Mouse (Mus musculus) urinary bladder, postnatal 10 days (tissue): Measurements from ENCODE around the gene Ascc2.

Experiments used
- DNase-seq: peaks from one replicate; pipeline ENCODE4 v3.0.0; 2022; ENCODE audit warnings: low spot score

Gene Ascc2

DNA sequence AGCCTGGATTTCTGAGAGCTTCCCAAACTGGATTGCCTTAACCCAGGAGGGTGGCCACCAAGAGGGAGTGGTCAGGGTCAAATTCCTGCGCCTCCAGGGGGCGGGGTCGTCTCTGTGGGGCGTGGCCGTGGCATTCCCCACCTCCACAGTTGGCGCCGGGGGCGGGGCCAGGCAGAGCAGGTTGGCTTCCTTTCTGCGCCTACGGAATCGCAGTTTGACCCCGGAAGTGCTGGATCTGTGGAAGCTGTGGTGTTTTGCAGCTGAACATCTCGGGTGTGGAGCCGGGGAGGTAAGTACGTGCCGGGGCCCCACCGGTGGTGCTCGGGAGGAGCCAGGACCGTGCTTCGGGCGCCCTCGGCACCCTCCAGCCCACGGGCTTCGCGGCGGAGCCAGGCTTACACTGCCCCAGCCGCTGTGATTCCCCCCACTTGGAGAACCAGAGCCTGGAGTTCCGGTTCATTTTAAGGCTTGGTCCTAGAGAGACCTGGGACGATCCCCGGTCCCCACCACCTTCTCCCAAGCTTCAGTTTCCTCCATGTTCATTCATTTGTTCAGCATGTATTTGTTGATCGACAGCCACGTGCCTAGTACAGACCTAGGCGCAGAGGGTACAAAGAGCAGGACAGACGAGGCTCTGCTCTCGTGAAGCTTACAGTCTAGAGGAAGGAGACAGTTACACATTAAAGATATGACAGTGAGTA, at the start of gene Ascc2:
Ascc2 (plus strand) TSS at position 214 of the 701 bp plus-strand sequence.
- DNase-seq: peak; percentile 91

DNA sequence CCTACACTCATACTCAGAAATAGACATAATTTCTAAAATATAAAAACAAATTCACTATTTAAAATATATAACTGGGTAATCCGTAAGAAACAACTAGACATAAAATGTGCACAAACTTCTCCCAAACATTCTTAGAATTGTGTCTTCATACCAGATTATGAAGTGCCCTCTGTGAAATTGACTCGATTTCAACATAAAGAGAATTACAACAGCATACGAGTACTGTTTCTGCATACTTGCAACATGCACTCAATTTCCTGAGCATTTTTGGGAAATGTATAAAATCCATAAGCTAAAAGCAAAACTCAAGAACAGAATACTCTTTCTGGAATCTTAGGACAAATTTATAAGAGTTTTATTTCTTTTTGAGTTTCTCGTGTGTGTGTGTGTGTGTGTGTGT, 45.7 kb upstream of the Ascc2 start:
- DNase-seq: no peak

DNA sequence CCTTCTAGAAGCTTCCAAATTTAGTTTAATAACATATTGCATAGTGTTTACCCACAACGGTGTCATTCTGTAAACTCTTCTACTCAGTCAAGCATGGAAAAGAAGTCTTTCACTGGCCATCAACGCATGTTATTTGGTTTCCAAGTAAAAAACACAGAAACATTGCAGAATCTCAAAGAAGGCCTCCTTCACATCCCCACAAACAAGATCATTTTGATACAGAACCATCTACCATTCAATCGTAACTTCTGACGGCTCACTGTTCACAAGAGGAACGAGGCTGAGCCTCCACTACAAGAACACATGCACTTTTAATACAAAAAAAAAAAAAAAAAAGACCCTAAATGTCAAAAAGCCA, 44.1 kb upstream of the Ascc2 start:
- DNase-seq: no peak

DNA sequence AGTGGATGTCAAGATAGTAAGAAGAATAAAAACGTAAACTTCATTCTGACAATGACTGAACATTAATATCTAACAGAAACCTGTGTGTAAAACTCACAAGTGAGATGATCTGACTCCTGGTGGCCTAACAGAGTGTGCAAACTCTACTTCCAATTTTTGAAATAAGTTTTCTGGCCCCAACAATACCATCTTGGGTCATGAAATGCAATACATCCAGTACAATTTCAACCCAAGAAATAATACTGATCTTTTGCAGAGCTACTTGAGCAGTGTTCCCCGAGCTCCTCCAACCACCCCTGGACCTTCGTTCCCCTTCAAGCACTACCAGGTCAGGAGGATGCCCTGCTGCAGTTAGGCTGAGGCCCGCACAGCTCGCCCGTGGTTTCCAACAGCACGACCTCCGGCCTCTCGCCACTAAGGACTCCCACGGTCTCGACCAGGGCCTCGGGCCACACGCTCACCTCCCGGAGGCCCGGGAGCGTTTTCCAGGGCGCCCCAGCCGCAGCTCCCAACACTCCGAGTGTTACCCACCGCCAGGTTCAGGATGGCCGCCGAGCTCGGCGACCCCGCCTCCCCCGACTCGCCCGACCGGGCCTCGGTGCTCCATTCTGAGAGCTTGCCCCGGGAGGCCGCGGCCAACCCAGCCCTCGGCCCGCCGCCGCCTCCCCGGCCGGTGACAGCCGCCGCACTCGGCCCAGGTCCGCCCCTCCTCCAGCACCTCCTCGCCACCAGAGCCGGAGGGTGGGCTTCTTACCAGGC, 43.5 kb upstream of the Ascc2 start:
- DNase-seq: peak; percentile 23

DNA sequence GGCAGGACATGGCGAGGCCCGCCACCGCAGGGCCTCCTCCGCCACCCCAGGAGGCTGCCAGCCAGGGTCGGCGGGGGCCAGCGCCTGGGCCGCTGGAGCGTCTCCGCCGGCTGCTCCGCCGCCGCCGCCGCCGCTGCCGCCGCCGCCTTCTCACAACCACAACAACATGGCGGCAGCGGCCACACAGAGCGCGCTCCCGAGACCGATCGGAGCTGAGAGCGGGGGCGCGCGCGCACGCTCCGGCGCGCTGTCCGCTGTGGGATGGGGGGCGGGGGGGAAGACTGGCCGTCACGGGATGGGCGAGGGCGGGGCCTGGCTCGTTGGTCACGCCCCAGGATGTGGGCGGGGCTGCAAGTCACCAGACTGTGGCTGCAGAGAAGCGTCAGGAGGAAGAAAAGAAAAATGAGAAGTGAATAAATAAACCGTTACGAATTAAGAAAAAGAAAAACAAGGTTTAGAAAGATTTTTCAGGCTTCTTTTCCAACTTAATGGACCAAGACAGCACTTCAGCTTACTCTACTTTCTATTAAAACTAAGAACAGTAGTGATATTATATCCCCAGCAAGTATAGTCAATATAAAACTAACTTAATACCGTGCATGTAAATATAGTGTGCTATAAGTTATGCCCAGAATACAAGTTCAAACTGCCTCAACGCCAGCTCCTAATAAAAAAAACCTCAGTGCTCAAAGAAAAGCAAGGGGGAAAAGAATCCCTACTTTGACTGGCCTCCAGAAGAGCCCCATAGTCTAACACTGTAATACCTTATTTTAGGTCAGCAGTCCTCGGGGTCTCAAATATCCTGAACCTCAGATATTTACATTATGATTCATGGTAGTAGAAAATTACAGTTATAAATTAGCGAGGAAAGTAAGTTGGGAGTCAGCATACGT, 42.7 kb upstream of the Ascc2 start, which contains the start of gene Mtmr3:
Mtmr3 (minus strand) TSS at position 256 of the 893 bp plus-strand sequence.
- peak; percentile 74 for DNase-seq

DNA sequence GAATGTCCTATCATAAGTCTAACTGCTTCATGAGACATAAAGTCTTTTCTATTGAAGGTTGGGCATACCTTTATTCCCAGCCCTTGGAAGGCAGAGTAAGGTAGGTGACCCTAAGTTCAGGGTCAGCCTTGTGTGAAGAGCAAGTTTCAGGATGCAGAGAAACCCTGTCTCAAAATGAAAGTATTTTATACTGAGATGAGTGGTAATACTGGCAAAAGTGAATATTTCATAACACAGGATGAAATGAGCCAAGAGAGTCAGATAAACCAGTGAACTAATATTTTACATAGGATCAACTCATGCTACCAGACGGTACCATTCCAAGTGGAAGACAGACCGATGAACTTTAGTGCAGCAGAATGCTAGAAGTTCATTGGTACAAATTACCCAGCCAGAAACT, 39.1 kb upstream of the Ascc2 start:
- DNase-seq: no peak

DNA sequence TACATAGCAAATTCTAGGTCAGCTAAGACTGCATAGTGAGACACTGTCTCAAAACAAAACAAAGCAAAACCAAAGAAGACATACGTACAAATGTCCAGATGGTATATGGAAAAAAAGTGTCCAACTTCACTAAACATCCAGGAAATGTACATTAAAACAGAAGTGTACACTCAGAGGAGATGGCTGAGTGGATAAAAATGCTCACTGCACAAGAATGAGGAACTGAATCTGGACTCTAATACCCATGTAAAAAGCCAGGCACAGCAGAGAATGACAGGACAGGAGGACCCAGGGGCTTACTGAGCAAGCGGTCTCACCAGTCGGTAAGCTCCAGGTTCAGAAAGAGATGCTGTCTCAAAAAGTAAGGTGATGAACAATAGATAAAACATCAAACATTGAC, 37.6 kb upstream of the Ascc2 start:
- no peak for DNase-seq

DNA sequence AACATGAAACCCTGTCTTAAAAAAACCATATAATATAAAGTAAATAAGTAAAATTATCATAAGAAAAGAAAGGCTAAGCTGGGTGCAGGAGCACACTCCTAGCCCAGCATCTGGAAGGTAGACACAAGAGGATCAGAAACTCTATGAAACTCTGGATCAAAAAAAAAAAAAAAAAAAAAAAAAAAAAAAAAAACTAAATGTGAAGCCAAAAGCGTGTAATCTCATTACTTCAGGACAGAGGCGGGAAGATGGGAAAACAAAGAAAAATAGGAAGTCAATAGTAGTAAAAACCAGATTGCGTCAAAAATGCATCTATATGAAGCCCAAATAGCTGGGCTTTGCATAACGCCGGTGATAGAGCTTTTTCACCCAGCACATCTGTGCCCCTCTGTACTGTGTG, 35.7 kb upstream of the Ascc2 start:
- DNase-seq: no peak

DNA sequence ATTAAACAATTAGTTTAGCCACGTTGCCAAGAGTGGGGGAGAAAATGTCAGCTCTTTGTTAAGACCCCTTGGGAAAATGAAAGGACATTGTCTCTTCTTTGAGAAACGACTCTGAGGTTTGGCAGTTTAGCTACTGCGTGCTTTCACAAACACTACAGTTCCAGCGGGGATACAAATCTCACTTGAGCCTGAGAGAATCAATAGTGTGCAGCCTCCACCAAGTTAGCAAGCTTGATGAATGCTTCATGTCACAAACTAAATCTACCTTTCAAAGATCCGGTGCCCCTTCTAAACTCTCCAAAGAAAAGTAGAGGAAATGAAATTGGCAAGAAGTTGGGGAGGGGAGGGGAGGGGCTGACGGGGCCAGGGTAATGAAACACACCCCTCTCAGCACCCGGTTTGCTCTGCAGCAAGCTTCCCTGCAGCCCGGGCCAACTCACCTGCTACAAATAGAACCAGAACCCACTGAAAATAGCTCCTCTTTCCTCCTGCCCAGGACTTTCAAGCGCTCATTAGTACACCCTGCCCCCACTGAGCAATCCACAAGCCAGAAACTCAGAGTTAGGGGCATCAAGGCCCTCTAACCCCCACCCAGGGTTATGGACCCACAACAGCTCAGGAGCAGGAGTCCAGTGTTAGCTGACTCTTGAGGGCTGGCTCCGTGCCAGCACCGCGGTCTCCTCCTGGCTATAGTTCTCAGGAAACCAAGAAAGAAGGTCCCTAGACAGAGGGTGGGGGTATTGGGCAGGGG, 34.7 kb upstream of the Ascc2 start:
- DNase-seq: no peak

DNA sequence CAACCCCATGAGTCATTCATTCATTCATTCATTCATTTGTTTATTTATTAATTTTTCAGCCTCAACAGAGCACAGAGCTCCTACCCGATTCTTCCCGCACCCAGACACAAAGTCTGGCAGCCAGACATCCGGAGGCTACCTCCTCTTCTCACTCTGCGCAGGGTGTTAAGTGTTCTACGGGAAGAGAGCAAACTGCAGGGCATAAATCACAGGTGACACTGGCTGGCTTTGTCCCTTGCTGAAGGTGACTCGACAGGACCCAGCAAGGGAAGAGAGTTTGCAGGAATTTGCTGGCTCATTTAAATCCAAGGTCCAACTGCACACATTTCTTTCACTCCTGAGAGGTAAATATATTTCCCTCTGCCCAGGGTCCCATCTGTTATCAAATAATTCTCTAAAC, 33.1 kb upstream of the Ascc2 start:
- no peak for DNase-seq

DNA sequence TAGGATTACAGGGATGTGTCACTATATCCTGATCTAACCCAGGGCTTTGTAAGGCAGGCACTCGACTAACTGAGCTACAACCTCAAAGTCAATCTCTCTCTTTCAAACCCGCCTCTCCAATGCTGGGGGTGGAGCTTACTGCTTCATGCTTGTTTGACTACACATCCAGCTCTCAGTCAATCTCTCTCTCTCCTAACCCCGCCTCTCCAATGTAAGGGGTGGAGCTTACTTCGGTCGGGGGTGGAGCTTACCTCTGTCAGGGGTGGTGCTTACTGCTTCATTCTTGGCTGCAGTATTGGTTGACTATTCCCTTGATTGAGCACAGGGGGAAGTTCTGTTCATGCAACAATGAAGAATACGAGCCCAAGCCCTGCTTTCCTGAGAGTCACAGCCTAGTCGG, 32.1 kb upstream of the Ascc2 start:
- DNase-seq: no peak

DNA sequence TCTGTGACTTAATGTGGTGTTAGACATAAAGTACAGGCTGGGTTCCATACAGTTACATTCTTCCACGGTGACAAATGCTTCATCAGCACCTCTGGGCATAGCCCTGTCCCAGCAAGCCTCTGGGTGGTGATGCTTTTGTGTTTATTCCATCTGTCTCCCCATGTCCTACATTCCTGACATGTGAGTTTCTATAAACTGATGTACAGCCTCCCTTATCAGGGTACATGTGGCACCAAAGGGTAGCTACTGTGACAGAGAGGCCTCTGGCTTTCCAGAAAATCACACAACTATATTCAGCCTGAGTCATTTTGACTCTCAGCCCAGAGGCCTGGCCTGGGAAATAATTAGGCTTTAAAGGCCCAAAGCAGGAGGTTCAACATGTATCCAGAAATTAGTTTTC, 31.0 kb upstream of the Ascc2 start:
- no peak for DNase-seq

DNA sequence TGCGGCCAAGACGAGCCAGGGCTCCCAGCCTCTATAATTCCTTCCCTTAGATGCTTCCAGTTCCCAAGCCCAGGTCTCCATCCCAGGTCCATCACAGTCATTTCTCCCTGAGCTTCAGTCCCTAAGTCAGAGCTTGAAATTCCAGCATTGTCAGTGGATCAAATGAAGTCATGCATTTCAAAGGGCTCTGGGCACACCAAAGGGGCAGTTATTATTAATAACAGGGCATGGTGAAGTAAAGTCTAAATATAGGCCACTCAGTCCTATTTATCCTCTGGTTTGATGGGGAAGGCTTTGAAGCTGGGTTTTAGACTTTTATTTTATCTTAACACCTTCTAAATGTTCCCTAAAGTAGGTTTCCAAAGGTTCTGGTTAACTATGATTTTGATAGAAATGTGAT, 25.6 kb upstream of the Ascc2 start:
- DNase-seq: no peak

DNA sequence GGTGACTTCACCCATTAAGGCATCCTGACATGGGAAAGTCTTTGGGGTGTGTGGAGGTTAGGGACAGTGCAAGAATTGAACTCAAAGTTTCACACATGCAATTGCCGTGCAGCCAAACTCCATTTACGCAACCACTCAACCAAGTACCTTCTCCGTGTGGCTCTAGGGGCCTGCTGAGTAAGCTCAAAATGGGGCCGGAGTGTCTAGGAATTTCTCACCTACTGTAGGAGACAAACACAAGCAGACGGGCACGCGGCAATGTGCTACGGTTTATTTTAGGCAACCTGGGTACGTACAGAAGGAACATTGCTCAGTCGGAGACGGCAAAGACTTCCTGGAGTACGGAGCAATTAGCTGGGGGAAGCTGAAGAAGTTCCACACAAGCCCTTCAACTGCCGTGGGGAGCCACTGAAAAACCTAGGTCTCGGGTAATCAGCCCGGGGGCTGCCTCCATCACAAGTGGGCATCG, 17.5 kb upstream of the Ascc2 start, which contains the start of gene Gm11032:
Gm11032 (plus strand) TSS at position 51 of the 469 bp plus-strand sequence.
- no peak for DNase-seq

DNA sequence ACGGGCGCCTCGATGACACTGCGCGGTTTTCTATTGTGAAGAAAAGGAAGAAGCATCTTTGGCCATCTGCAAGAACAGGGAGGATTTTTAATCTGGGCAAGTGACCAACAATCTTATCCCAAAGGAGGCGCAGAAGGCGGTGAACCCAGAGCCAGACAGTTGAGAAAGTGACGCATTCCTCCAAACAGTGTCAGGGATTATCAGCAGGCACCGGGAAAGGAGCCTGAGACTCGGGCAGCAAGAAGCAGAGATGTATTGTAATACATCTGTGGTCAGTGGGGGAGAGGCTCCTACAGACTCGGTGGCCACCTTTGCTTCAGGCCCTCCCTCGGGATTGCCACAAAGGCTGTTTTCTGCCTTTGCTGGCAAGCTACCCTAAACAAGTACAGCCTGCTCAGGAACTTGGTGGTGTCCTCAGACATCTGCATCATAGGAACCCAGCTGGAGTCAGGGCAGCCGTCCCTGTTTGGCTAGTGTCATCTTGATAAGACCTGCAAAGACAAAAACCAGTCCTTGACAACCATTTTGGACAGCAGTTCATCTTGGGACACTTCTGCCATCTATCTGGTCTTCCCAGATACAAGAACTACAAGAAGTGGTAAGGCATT, 16.9 kb upstream of the Ascc2 start:
- DNase-seq: no peak

DNA sequence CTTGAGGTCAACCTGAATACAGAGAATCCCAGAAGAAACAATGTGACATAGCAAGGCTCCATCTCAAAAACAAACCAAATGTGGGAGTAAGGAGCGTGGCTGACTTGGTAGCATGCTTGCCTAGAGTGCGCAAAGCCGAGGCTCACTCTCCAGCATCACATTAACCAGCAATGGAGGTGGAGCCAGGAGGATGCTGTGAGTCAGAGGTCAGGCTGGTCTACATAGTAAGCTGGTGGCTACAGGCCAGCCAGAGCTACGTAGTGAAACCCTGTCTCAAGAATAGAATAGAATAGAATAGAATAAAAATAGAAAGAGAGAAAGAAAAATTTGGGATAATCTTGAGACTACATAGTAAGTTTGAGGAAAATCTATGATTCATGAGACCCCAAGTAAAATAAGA, 15.7 kb upstream of the Ascc2 start:
- DNase-seq: no peak

DNA sequence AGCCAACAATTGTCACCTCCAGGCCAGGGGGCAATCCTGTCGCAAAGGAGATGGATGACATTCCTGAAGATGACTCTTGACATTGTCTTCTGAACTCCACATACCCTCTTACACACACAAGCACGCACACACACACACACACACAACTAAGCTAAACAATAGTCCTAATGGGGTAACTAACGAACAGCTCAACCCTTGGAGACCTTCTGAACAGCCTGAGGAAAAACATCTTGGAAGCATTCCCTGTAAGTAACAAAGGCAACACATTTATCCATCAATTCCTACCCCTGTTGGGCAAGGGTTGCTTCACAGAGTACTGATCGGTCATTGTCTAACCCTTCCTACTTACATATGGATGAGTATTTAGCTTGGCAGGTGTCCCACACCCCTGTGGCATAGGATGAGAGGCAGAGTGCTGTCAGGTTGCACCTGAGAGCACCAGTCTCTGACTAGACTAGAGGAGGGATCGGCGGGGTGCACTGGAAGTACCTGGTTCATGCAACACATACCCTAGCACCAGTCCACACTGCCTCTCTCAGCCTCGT, 15.0 kb upstream of the Ascc2 start:
- DNase-seq: no peak

DNA sequence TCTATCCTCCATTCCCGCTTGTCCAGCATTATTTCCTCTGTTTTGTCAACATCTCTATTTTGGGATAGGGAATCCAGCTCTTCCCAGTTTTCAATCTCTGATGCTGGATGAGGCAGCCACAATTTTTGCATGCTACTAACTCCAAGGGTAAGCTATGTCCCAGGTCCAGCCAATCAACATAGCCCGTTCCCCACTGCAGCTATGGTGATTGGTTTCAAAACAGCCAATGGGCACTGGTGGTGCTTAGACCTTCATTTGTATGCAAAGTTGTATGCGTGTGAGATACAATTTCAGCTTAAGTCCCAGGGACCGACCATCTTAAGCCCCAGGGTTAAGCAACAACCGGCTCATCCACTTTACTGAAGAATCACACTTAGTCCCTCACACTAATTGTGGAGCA, 14.6 kb upstream of the Ascc2 start:
- DNase-seq: no peak

DNA sequence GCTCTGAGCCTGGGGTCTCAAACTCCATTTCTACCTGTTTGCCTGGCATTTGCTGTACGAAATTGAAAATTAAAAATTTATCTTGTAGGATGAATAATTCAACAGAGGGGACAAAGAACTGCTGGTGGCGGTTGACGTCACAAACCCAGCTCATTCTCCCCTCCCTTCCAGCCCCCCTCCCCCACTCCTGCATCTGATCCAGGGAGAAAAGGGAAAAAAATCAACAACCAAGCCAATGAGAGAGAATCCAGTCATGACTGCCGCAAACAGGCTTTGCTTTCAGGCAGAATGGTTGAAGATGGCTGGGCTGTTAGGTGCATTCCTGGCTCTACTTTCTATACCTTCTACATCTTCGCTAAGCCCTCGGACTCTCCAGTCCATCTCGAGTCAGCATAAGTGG, 11.6 kb upstream of the Ascc2 start:
- DNase-seq: no peak

DNA sequence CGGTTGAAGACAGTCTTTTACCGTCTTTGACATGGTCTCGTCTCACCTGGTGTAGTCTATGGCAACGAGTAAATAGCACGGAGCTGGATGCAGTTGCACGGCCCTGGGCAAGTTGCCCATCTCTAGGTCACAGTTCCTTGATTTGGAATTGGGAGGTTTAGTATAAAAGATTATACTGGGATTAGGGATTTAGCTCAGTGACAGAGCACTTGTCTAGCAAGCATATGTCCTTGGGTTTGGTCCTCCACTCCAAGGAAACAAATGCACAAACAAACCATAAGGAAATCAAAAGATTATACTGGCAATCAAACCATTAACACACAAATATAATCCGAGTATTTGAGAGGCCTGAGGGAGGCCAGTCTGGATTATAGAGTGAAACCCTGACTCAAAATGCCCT, 9.9 kb upstream of the Ascc2 start:
- no peak for DNase-seq

DNA sequence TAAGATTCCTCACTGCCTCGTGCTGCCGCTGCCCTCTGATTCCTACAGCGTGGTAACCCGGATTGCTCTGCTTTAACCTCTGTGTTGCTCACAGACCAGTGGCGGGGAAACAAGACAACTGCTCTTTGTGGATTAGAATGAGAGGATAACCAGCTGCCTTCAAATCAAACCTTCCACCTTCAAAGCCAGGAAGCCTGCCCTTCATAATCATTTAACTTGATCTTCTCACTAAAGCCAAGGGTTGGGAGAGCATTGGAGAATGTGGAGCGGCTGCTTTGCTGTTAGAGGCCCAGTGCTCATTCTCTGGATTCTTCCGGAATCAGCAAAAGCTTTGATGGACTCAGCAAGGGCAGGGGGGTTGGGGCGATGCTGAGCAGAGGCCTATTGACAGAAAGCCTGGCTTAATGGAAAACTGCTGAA, 7.7 kb upstream of the Ascc2 start:
- no peak for DNase-seq
